Mouse (Mus musculus) heart, embryonic 14.5 days (tissue): ENCODE results near the gene Ctnna3. TPM values are rescaled to one million over a fixed set of nuclear protein-coding genes. Genes with fewer than 3 reads are reported as not detected.

Experiments used
- polyA plus RNA-seq: library from polyadenylated mRNA; unstranded; fragments of >200 nt; fragmentation: Nextera tagmentation; extraction: Ambion mirVana; gene quantifications from 2 replicates; pipeline ENCODE4 v1.2.1, GENCODE M21; 2014

Gene Ctnna3
- polyA plus RNA-seq, 1 experiment from 2014 or later: 29.4 TPM

Other genes with a start within 250 kb of the Ctnna3 start
- gene Mypn, start 226.1 kb upstream of the Ctnna3 start, polyA plus RNA-seq: 8.7 and 9.5 TPM in 2 replicates
- gene Herc4, start 186.3 kb upstream of the Ctnna3 start, polyA plus RNA-seq: 39.2 and 39.7 TPM in 2 replicates
- 6.4 and 7.8 TPM in 2 replicates for gene Sirt1, start 48.4 kb upstream of the Ctnna3 start, polyA plus RNA-seq
- gene Dnajc12, start 47.7 kb upstream of the Ctnna3 start, polyA plus RNA-seq: 8.4 and 9.6 TPM in 2 replicates
- not detected in 2 replicates for gene Gm7075, start 8.3 kb upstream of the Ctnna3 start, polyA plus RNA-seq